Mouse (Mus musculus): ENCODE data around the gene Rab2b. TPM values are rescaled to one million over a fixed set of nuclear protein-coding genes. Genes with fewer than 3 reads are reported as not detected.

Rab2b gene
- polyA plus RNA-seq, 1 experiment from 2014 or later: 3.0 TPM

GRCm38 (mm10) chr14:52246129-52246528 is 33.2 kb downstream of the Rab2b start:
- Histone ChIP-seq H3K27me3 (ENCODE audit: control insufficient read depth, insufficient read depth, low read depth, low read length) (no peaks in the 10 kb centered on the region), H3K9me3 (replicated peaks; ENCODE audit: control insufficient read depth, low read length) (no peaks in the 10 kb centered on the region), H3K27ac (ENCODE audit: low read length) (no peak overlapping the region), H3K4me2 (ENCODE audit: low read depth, low read length) (no peak overlapping the region), H3K9ac (ENCODE audit: low read depth, low read length) (no peak overlapping the region), H3K4me1 (ENCODE audit: control insufficient read depth, low read depth, low read length) (peaks cover 17% of the 10 kb centered on the region), H3K36me3 (ENCODE audit: control insufficient read depth, insufficient read depth) (no peaks in the 10 kb centered on the region), H3K4me3 (ENCODE audit: low read depth, low read length) (no peak overlapping the region)
- WGBS (ENCODE audit: insufficient replicate concordance): 63% methylated on average over 4 of the region's 4 CpGs
- no peak for ATAC-seq (ENCODE audit: low read depth)

GRCm38 (mm10) chr14:52244690-52245042 is 34.7 kb downstream of the Rab2b start:
- Histone ChIP-seq H3K9me3 (replicated peaks; ENCODE audit: control insufficient read depth, low read length) (no peaks in the 10 kb centered on the region), H3K9ac (ENCODE audit: low read depth, low read length) (peak overlapping the region; percentile 87), H3K27me3 (ENCODE audit: control insufficient read depth, insufficient read depth, low read depth, low read length) (no peaks in the 10 kb centered on the region), H3K27ac (ENCODE audit: low read length) (peak overlapping the region; percentile 63), H3K36me3 (ENCODE audit: control insufficient read depth, insufficient read depth) (no peaks in the 10 kb centered on the region), H3K4me2 (ENCODE audit: low read depth, low read length) (peak overlapping the region; percentile 89), H3K4me3 (ENCODE audit: low read depth, low read length) (peak overlapping the region; percentile 92), H3K4me1 (ENCODE audit: control insufficient read depth, low read depth, low read length) (peaks cover 21% of the 10 kb centered on the region)
- peak; percentile 41 for ATAC-seq (ENCODE audit: low read depth)
- WGBS (ENCODE audit: insufficient replicate concordance): 10% methylated on average over 7 of the region's 7 CpGs

GRCm38 (mm10) chr14:52244041-52244689 is 35.2 kb downstream of the Rab2b start:
- ATAC-seq (ENCODE audit: low read depth): peak; percentile 99
- WGBS (ENCODE audit: insufficient replicate concordance): under 1% methylated on average over 32 of the region's 32 CpGs

GRCm38 (mm10) chr14:52236216-52236615 is 43.1 kb downstream of the Rab2b start:
- H3K4me3 ChIP-seq (ENCODE audit: low read depth, low read length): no peak overlapping the region
- no peak overlapping the region for H3K4me2 ChIP-seq (ENCODE audit: low read depth, low read length)
- no peak for ATAC-seq (ENCODE audit: low read depth)
- 69% methylated on average over 1 of the region's 1 CpGs for WGBS (ENCODE audit: insufficient replicate concordance)
- H3K27ac ChIP-seq (ENCODE audit: low read length): no peak overlapping the region
- no peak overlapping the region for H3K9ac ChIP-seq (ENCODE audit: low read depth, low read length)
- H3K9me3 ChIP-seq (replicated peaks; ENCODE audit: control insufficient read depth, low read length): no peaks in the 10 kb centered on the region
- H3K4me1 ChIP-seq (ENCODE audit: control insufficient read depth, low read depth, low read length): peaks cover 4% of the 10 kb centered on the region; the same call in 1 of the 2 replicates
- peaks cover 43% of the 10 kb centered on the region for H3K36me3 ChIP-seq (ENCODE audit: control insufficient read depth, insufficient read depth)
- H3K27me3 ChIP-seq (ENCODE audit: control insufficient read depth, insufficient read depth, low read depth, low read length): no peaks in the 10 kb centered on the region

More at GRCm38 (mm10) chr14:52244041-52244689, 35.2 kb downstream of the Rab2b start:
- peak overlapping the region; percentile 63 for H3K27ac ChIP-seq (ENCODE audit: low read length)
- no peaks in the 10 kb centered on the region for H3K27me3 ChIP-seq (ENCODE audit: control insufficient read depth, insufficient read depth, low read depth, low read length)
- H3K9ac ChIP-seq (ENCODE audit: low read depth, low read length): peak overlapping the region; percentile 87
- no peaks in the 10 kb centered on the region for H3K9me3 ChIP-seq (replicated peaks; ENCODE audit: control insufficient read depth, low read length)
- H3K4me1 ChIP-seq (ENCODE audit: control insufficient read depth, low read depth, low read length): peaks cover 21% of the 10 kb centered on the region
- H3K4me3 ChIP-seq (ENCODE audit: low read depth, low read length): peak overlapping the region; percentile 92
- H3K4me2 ChIP-seq (ENCODE audit: low read depth, low read length): peak overlapping the region; percentile 89
- no peaks in the 10 kb centered on the region for H3K36me3 ChIP-seq (ENCODE audit: control insufficient read depth, insufficient read depth)

- Histone ChIP-seq H3K4me2 (ENCODE audit: low read depth, low read length) (no peak overlapping the region), H3K27me3 (ENCODE audit: control insufficient read depth, insufficient read depth, low read depth, low read length) (no peaks in the 10 kb centered on the region), H3K9ac (ENCODE audit: low read depth, low read length) (no peak overlapping the region), H3K36me3 (ENCODE audit: control insufficient read depth, insufficient read depth) (peaks cover 51% of the 10 kb centered on the region), H3K4me1 (ENCODE audit: control insufficient read depth, low read depth, low read length) (peaks cover 1% of the 10 kb centered on the region; the same call in 1 of the 2 replicates), H3K9me3 (replicated peaks; ENCODE audit: control insufficient read depth, low read length) (no peaks in the 10 kb centered on the region), H3K27ac (ENCODE audit: low read length) (no peak overlapping the region), H3K4me3 (ENCODE audit: low read depth, low read length) (no peak overlapping the region)
- 85% methylated on average over 7 of the region's 7 CpGs for WGBS (ENCODE audit: insufficient replicate concordance)
- no peak for ATAC-seq (ENCODE audit: low read depth)
Observed at GRCm38 (mm10) chr14:52235165-52235564, 44.2 kb downstream of the Rab2b start.

- no peak overlapping the region for H3K9ac ChIP-seq (ENCODE audit: low read depth, low read length)
- H3K36me3 ChIP-seq (ENCODE audit: control insufficient read depth, insufficient read depth): peaks cover 57% of the 10 kb centered on the region
- H3K27ac ChIP-seq (ENCODE audit: low read length): no peak overlapping the region
- no peak for ATAC-seq (ENCODE audit: low read depth)
- 70% methylated on average over 6 of the region's 6 CpGs for WGBS (ENCODE audit: insufficient replicate concordance)
- no peaks in the 10 kb centered on the region for H3K27me3 ChIP-seq (ENCODE audit: control insufficient read depth, insufficient read depth, low read depth, low read length)
- H3K9me3 ChIP-seq (replicated peaks; ENCODE audit: control insufficient read depth, low read length): no peaks in the 10 kb centered on the region
- no peaks in the 10 kb centered on the region for H3K4me1 ChIP-seq (ENCODE audit: control insufficient read depth, low read depth, low read length)
- no peak overlapping the region for H3K4me3 ChIP-seq (ENCODE audit: low read depth, low read length)
- H3K4me2 ChIP-seq (ENCODE audit: low read depth, low read length): no peak overlapping the region
Observed at GRCm38 (mm10) chr14:52232249-52232648, 47.1 kb downstream of the Rab2b start.

- Histone ChIP-seq H3K9me3 (replicated peaks; ENCODE audit: control insufficient read depth, low read length) (no peaks in the 10 kb centered on the region), H3K27ac (ENCODE audit: low read length) (no peak overlapping the region), H3K27me3 (ENCODE audit: control insufficient read depth, insufficient read depth, low read depth, low read length) (no peaks in the 10 kb centered on the region), H3K36me3 (ENCODE audit: control insufficient read depth, insufficient read depth) (peaks cover 48% of the 10 kb centered on the region), H3K9ac (ENCODE audit: low read depth, low read length) (no peak overlapping the region), H3K4me2 (ENCODE audit: low read depth, low read length) (no peak overlapping the region), H3K4me3 (ENCODE audit: low read depth, low read length) (no peak overlapping the region), H3K4me1 (ENCODE audit: control insufficient read depth, low read depth, low read length) (no peaks in the 10 kb centered on the region)
- WGBS (ENCODE audit: insufficient replicate concordance): 45% methylated on average over 2 of the region's 2 CpGs
- ATAC-seq (ENCODE audit: low read depth): no peak
Observed at GRCm38 (mm10) chr14:52225972-52226371, 53.4 kb downstream of the Rab2b start.

GRCm38 (mm10) chr14:52217261-52217660 is 62.1 kb downstream of the Rab2b start:
- WGBS (ENCODE audit: insufficient replicate concordance): 59% methylated on average over 5 of the region's 5 CpGs
- Histone ChIP-seq H3K4me2 (ENCODE audit: low read depth, low read length) (no peak overlapping the region), H3K27me3 (ENCODE audit: control insufficient read depth, insufficient read depth, low read depth, low read length) (no peaks in the 10 kb centered on the region), H3K36me3 (ENCODE audit: control insufficient read depth, insufficient read depth) (peaks cover 57% of the 10 kb centered on the region), H3K9ac (ENCODE audit: low read depth, low read length) (no peak overlapping the region), H3K4me1 (ENCODE audit: control insufficient read depth, low read depth, low read length) (no peaks in the 10 kb centered on the region), H3K4me3 (ENCODE audit: low read depth, low read length) (no peak overlapping the region), H3K9me3 (replicated peaks; ENCODE audit: control insufficient read depth, low read length) (no peaks in the 10 kb centered on the region), H3K27ac (ENCODE audit: low read length) (no peak overlapping the region)
- no peak for ATAC-seq (ENCODE audit: low read depth)
